Mouse (Mus musculus): ENCODE measurements around the gene Trub1.

Trub1 gene

DNA sequence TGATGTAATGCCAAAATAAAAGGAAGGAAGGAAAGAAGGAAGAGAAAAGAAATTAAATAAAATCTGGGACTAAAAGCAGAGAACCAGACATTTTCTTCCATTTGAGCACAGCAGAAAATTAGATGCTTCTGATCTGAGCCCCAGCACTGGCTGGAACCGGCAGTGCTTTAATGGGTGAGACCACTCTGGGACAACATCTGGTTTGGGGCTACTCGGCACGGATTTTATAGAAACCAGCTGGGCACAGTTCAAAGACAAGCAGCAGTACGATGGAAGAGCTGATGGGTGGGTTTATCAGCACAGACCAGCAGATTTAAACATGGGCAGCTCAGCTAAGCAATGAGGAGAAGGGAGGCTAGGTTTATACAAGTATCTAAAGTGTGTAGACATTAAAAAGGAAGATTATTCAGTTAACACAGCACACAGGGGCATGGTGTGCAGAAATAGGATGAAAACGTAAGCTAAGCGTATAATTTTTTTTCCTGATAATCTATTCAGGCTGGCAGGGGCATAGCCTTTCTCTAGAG lies 46.2 kb downstream of the Trub1 start:
- no peak for DNase-seq

DNA sequence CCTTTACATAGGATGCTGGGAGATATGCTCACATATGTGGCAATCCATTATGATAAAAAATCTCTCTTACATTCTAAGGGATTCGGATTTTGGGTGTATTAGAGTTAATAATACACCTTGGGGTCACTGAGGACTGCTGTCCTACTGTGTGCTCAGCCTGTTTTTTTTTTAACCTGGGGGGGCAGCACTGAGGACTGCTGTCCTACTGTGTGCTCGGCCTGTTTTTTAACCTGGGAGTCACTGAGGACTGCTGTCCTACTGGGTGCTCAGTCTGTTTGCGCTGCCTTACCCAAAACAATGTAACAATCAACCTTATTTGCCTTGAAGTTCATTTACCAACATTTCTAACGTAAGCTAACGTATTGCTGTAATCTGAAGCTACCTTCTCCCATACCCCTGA lies 47.5 kb downstream of the Trub1 start:
- DNase-seq: no peak

DNA sequence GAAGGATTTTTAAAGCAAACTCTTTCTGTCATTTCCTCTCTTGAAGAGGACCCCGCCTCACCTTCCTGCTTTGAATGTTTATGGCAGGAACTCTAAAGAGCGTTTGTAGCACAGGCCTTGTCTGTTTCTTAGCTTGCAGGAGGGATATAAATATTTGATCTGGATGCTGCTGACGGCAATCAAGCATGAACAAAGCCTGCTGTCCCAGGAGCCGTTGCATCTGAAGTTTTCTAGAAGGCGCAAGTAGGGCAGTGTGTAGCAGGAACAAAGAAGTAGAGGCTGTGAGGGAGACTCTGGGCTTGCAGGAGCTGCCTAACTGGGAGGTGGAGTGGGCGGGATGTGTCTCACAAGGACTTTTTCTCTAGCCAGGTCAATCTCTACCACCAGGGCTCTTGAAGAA lies 50.4 kb downstream of the Trub1 start:
- no peak for DNase-seq

DNA sequence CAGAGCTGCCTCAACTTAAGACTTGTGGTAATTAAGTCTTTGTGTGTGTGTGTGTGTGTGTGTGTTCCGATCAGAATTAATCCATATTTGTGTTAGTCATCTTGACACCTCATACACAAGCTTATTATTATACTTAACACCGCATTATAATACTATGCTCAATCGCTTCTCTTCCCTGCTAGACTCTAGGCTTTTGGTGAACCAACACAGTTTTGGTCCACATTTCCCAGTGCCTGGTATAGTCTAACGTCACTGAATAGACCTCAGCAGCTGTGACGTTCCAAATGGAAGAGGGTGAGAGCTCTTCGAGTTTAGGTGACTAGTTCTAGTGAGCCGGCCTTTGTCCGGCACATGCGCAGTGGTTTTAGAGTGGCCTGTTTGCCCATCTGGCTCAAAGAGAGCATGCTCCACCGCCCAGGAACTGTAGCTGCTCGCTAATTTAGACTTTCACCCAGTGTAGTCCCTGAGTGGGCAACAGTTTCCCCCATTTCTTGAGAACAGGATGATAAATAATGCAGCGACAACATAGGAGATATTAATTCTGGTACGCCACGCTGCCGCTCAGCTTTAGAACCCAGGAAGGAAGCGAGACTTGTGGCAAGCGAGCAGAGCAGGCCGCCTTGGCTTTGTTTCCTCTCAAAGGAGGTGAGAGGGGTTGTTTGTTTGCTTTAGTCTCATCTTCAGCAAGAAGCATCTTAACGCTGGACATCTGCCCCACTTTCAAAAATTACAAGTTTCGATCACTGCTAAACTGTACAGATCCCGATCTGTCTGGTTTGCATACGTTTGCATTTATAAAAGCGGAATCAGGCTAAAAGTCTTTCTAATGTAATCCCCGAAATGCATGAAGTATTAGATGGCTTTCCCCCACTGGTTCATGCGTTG lies 52.6 kb downstream of the Trub1 start:
- no peak for DNase-seq

DNA sequence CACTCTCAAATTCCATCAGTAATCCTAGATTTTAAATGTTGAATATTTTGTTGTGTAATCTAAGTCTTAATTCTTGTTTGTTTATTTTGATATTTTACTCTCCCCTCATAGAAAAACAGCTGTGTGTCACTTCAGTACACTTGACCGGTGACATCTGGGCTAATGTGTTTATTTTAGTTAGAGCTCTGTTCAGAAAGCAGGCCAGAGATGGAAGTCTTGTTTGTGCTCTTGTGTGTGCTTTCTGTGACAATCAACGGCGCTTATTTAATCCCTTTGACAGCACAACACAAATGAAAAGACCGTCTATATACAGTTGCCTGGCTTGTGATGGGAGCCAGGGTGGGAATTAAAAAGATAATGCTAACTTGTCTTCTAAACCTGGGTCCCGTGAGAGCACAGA lies 53.9 kb downstream of the Trub1 start:
- no peak for DNase-seq

DNA sequence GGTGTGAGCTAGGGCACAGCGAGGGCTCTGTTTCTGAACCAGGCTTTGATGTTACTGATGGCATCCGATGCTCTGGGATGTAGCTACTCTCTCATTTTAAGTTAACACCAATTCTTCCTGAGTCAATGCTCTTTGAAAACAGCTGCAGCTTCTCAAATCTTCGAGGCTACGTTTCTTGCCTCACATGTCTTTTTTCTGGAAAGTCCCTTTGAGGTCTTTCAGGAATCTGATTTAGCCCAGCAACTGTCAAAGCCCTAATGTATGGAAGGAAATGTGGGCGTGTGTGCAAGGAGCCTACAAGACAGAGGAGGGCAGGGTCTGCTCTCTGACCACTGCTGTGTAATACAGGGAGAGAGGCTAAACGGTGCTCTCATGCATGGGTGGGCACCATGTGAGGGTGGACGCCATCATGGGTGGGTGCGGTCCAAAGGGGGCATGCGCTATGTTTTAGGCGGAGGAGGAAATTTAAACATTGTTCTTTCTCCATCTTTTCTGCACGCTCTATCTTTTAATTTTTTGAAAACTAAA lies 55.6 kb downstream of the Trub1 start:
- DNase-seq: no peak

DNA sequence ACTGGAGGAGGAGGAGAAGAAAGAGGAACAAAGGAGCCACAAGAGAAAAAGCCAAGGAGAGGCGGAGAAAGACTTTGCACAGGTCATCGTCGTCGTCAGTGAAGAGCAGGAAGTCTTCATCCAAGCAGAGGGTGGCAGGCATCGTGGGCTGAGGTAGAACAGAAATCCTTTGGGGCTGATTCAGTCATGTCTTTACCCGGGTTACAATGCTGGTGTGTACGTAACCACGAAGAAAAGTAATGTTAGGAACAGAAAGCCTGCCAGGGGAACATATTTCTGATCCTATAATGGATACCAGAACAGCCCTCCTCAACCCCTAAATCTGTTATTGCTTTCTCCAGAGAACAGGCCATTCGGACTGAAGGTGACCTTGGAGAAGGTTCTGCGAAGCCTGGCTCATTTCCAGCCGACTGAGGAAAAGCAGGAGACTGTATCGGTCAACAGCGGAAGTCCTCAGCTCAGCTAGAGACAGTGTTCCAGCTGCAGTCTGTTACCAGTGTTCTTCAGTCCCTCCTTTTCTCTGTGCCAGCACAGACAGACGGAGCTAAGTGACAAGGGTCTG lies 57.1 kb downstream of the Trub1 start:
- DNase-seq: no peak

DNA sequence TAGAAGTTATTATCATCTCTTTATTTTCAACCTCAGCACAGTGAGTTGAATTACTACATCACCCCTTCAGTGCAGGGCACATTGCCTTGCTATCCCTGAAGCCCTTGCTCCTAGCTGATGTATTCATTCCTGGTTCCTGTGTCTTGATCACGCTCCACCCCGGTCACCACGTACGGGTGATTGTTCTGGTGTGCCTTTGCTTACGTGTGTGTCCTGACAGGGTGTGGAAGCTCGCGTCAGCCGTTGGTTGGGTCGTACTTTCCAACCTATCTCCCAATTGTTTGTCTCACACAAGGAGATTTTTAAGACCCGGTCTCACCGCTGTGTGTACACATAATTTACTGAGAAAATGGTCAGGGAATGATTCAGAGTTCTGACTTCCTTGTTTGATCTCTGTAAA lies 58.1 kb downstream of the Trub1 start:
- no peak for DNase-seq

DNA sequence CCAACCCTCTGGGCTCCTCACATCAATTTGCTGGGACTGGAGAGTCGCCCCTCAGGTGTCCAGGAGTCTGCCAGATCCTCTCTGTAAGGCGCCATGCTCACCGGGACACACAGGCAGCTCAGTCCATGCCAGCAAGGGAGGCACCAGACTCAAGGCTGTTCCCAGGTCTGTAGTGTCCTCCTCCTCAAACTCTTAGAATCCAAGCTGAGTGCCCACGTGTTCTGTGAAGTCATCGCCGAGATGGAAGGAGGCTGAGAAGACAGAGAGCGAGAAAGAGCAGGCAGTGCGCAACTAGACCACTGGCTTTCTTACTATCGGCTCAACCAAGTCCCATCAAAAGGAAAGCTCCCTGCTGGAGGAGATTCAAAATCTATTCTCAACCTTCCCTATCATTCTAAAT lies 60.4 kb downstream of the Trub1 start:
- DNase-seq: no peak

DNA sequence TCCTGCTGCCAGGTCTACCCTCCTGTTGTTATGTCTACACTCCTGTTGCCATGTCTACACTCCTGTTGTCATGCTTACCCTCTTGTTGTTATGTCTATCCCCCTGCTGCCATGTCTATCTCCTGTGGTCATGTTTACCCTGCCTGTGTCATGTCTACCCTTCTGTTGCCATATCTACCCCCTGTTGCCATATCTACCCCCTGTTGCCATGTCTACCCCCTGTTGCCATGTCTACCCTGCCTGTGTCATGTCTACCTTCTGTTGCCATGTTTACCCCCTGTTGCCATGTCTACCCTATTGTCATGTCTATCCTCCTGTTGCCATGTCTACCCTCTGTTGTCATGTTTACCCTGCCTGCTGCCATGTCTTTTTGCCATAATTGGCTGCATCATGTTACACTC lies 69.0 kb downstream of the Trub1 start:
- DNase-seq: no peak

DNA sequence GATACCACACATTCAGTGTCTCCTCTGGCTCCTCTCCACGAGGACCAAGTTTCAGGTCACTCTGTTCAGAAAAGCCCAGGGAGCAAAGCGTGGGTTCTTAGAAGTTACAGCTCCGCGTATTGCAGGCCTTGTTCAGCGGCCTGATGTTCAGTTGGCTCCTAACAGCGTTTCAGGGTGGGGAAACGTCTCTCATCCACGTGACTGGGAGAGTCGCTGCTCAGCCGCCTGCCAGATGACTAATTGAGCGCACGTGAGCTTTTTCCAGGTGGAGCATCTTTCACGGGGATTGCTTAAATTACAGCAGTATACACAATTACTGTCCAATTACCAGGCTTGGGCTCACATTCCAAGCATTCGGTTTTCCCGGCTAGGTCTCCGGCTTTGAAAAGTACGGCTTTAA lies 70.7 kb downstream of the Trub1 start:
- DNase-seq: no peak

DNA sequence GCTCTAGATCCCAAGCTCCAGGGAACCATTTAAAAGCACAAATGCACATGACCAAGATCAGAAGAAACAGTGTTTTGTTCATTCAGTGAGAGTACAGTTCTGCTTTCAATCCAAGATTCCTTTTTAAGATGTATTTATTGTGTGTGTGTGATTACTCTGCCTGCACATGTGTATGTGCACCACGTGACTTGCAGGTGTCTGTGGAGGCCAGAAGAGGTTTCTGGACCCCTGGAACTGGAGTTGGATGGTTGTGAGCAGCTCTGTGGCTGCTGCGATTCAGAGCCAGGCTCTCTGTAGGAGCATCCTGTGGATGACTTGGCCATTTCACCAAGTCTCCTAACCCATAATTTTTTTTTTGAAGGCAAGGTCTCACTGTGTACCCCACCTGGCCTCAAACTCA lies 73.0 kb downstream of the Trub1 start:
- DNase-seq: no peak

DNA sequence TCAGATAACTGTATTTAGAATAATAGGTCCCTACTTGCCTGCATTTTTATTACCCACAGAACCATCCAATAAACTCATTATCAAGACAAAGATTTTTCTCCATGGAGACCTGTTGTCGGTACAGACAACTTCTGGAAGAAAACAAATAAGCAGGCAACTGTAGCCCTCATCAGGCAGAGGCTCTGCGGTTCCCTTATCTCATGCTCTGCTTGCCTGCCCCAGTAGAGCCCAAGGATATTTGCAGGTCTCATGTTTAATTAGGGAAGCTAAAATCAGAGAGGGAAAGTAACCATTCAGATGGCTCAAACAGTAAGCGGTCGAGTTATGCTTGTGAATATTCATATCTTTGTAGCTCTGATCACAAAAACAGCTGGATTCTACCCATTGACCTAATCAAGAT lies 77.5 kb downstream of the Trub1 start:
- DNase-seq: no peak

DNA sequence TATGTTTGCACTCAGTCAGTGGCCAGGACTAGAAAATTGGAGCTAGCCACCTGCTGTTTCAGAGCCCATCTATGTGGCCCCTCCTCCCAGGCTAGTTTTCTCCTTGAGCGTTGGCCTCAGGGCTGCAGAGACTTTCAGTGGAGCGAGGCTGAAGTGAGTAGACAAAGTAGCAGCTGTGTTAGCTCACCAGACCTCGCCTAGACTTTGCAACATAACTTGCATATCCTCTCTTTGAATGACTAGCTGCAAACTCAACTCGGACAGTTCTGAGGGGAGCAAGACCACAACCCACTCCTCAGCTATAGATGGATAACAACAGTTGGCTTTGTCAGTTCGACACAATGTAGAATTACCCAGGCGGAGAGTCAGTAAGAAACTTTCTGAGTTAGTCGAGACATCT lies 81.5 kb downstream of the Trub1 start:
- no peak for DNase-seq

DNA sequence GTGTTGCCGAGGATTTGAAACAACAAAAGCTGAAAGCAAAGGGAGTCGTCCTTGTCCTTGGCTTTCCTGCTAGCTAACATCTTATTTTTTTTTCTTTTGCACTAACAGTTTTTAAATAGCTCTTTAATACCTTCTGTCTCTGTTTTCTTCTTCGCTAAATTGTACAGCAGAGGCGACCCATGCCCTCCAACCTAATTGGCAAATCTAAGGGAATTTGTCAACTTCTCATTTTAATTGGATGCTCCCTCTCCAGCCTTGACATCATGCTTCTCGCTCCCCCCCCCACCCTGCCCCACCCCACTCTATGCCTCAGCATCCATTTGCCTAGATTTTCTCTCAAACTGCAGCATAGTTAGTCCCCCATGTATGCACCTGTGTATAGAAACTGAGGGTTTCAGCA lies 83.8 kb downstream of the Trub1 start:
- no peak for DNase-seq

DNA sequence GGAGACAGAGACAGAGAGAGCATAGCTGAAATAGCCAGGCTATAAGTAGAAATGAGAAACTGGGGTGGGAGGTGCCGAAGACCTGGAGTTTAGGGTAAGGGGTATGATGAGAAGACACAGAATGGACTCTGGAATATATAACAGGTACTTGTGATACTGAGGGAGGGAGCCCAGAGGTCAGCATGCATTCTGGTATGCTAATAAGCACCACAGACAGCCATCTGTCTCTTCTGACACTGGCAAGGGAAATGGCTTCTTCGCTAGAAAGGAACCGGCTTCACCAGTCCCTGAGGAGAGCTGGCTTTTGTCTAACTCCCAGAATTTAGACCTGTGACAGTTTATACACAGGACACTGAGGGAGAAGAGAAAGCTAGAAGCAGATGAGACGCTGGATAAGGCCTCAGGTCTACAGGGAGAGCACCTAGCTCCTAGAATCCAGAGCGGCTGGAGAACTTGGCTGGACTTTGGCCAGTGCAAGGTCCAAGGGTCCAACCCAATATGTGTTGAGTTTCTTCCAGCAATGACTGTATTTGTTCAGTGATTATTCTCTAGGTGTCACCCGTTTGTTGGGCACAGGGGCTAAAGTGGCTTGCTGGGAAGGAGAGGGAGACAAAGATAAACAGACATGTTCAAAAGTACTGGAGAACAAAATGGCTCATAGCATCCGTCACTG lies 84.9 kb downstream of the Trub1 start:
- DNase-seq: peak in 1 of 2 experiments; percentile 7

DNA sequence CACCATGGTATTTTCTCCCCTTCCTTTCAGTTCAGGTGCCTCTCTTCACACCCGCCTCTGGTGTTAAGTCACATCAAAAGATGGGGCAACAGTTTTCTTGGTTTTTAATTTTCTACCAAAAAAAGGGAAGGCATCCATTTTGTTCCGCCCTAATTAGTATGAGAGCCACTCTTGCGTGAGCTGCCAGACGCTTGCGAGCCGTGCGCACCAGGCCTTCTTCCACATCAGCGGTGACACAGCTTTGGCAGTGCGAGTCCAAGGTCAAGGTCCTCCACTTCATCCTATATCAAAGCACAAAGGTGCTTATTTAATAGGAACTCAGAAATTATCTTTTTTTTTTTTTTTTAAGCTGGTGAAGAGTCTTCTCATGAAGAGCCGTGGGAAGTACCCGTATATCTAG lies 87.4 kb downstream of the Trub1 start:
- DNase-seq: no peak

All from cerebellum, adult 18-20 months (tissue).